Mouse (Mus musculus) C2C12 (cell line): ENCODE measurements at regions not wholly inside any gene's neighbourhood (a gene's known extent, or its start where the extent isn't known, plus 50 kb on each side); places are given as distances from the start of the nearest gene placed in this dataset.

Experiments
- H3K27me3 ChIP-seq: one replicate; pipeline ENCODE4 v1.6.1; 2011; ENCODE audit not compliant: control insufficient read depth, insufficient read depth, insufficient read length
- H3K36me3 ChIP-seq: one replicate; pipeline ENCODE4 v1.6.1; 2011; ENCODE audit not compliant: control insufficient read depth, insufficient read depth
- H3K4me3 ChIP-seq: one replicate; pipeline ENCODE4 v1.5.1; 2011; ENCODE audit warnings: mild to moderate bottlenecking, control low read depth; ENCODE audit not compliant: poor library complexity, insufficient read depth, severe bottlenecking
- H3K79me2 ChIP-seq: one replicate; pipeline ENCODE4 v1.6.1; 2011; ENCODE audit not compliant: control insufficient read depth, insufficient read depth
- H3K79me3 ChIP-seq: one replicate; pipeline ENCODE4 v1.6.1; 2011; ENCODE audit warnings: low read depth, control low read depth
- H3ac ChIP-seq: one replicate; pipeline ENCODE3; 2011; ENCODE audit warnings: low read depth; ENCODE audit not compliant: control insufficient read depth, insufficient read length
- CEBPB ChIP-seq: IDR thresholded peaks from one replicate; pipeline ENCODE4 v1.6.1; 2011; ENCODE audit warnings: low read depth, mild to moderate bottlenecking, control low read depth, moderate library complexity
- CTCF ChIP-seq: IDR thresholded peaks from one replicate; pipeline ENCODE4 v1.5.1; 2011; ENCODE audit not compliant: control insufficient read depth, insufficient read depth, insufficient read length
- FOSL1 ChIP-seq: IDR thresholded peaks from one replicate; pipeline ENCODE4 v1.8.0; 2011; ENCODE audit warnings: mild to moderate bottlenecking, low read length; ENCODE audit not compliant: poor library complexity, insufficient read depth, severe bottlenecking
- MAX ChIP-seq: IDR thresholded peaks from one replicate; pipeline ENCODE4 v1.6.1; 2011; ENCODE audit warnings: mild to moderate bottlenecking, control low read depth
- MYOD1 ChIP-seq: IDR thresholded peaks from one replicate; pipeline ENCODE4 v1.6.1; 2011; ENCODE audit warnings: low read depth; ENCODE audit not compliant: control insufficient read depth, insufficient read length
- MYOG ChIP-seq: IDR thresholded peaks from one replicate; pipeline ENCODE4 v1.6.1; 2011; ENCODE audit not compliant: control insufficient read depth, insufficient read length; ENCODE audit errors: extremely low read depth
- USF1 ChIP-seq: IDR thresholded peaks from one replicate; pipeline ENCODE4 v1.6.1; 2011; ENCODE audit warnings: low read depth, mild to moderate bottlenecking, control low read depth, moderate library complexity

- Histone ChIP-seq H3K36me3 (no peaks in the 10 kb centered on the region), H3ac (no peak overlapping the region), H3K79me3 (no peaks in the 10 kb centered on the region), H3K4me3 (no peak overlapping the region), H3K27me3 (no peaks in the 10 kb centered on the region), H3K79me2 (no peaks in the 10 kb centered on the region)
- TF ChIP-seq FOSL1, result no peak
- TF ChIP-seq MYOD1, result no peak
- no peak for TF ChIP-seq MYOG
- TF ChIP-seq CEBPB, result no peak
- TF ChIP-seq CTCF, result no peak
- no peak for TF ChIP-seq MAX
- no peak for TF ChIP-seq USF1
Measured at GRCm38 (mm10) chr15:64564703-64565102, 252.8 kb upstream of the Gm21798 start.

GRCm38 (mm10) chr15:64576891-64577535, 240.5 kb upstream of the Gm21798 start:
- Histone ChIP-seq H3K79me2 (no peaks in the 10 kb centered on the region), H3ac (no peak overlapping the region), H3K27me3 (no peaks in the 10 kb centered on the region), H3K79me3 (no peaks in the 10 kb centered on the region), H3K4me3 (no peak overlapping the region), H3K36me3 (no peaks in the 10 kb centered on the region)
- TF ChIP-seq USF1 (no peak), CTCF (no peak), MYOD1 (no peak), FOSL1 (no peak), CEBPB (no peak), MYOG (no peak), MAX (no peak)

GRCm38 (mm10) chr15:64578991-64579390, 238.5 kb upstream of the Gm21798 start:
- TF ChIP-seq MYOG, result no peak
- TF ChIP-seq CEBPB, result no peak
- TF ChIP-seq FOSL1, result no peak
- TF ChIP-seq USF1, result no peak
- no peak for TF ChIP-seq MAX
- TF ChIP-seq MYOD1, result no peak
- no peak for TF ChIP-seq CTCF
- H3ac ChIP-seq, result no peak overlapping the region
- H3K79me2 ChIP-seq, result no peaks in the 10 kb centered on the region
- H3K27me3 ChIP-seq, result no peaks in the 10 kb centered on the region
- H3K36me3 ChIP-seq, result no peaks in the 10 kb centered on the region
- no peaks in the 10 kb centered on the region for H3K79me3 ChIP-seq
- H3K4me3 ChIP-seq, result no peak overlapping the region

- no peaks in the 10 kb centered on the region for H3K27me3 ChIP-seq
- no peak overlapping the region for H3ac ChIP-seq
- no peaks in the 10 kb centered on the region for H3K36me3 ChIP-seq
- no peak for TF ChIP-seq CEBPB
- no peak for TF ChIP-seq MYOD1
- TF ChIP-seq CTCF, result no peak
- TF ChIP-seq MAX, result no peak
- no peak for TF ChIP-seq FOSL1
- no peak for TF ChIP-seq MYOG
- no peak for TF ChIP-seq USF1
- no peaks in the 10 kb centered on the region for H3K79me3 ChIP-seq
- no peak overlapping the region for H3K4me3 ChIP-seq
- no peaks in the 10 kb centered on the region for H3K79me2 ChIP-seq
Measured at GRCm38 (mm10) chr15:64580481-64580880, 237.0 kb upstream of the Gm21798 start.

- H3K79me3 ChIP-seq, result no peaks in the 10 kb centered on the region
- no peaks in the 10 kb centered on the region for H3K36me3 ChIP-seq
- H3K27me3 ChIP-seq, result no peaks in the 10 kb centered on the region
- no peak for TF ChIP-seq CEBPB
- TF ChIP-seq USF1, result no peak
- TF ChIP-seq MAX, result no peak
- no peak for TF ChIP-seq CTCF
- no peak for TF ChIP-seq MYOD1
- no peak for TF ChIP-seq FOSL1
- no peak for TF ChIP-seq MYOG
- H3K4me3 ChIP-seq, result no peak overlapping the region
- H3ac ChIP-seq, result no peak overlapping the region
- no peaks in the 10 kb centered on the region for H3K79me2 ChIP-seq
Measured at GRCm38 (mm10) chr15:64581046-64581445, 236.4 kb upstream of the Gm21798 start.

GRCm38 (mm10) chr15:64584129-64584528, 233.4 kb upstream of the Gm21798 start:
- Histone ChIP-seq H3K4me3 (no peak overlapping the region), H3ac (no peak overlapping the region), H3K79me3 (no peaks in the 10 kb centered on the region), H3K79me2 (no peaks in the 10 kb centered on the region), H3K27me3 (no peaks in the 10 kb centered on the region), H3K36me3 (no peaks in the 10 kb centered on the region)
- TF ChIP-seq CTCF (no peak), MYOG (no peak), MYOD1 (no peak), CEBPB (no peak), MAX (no peak), USF1 (no peak), FOSL1 (no peak)
